Mouse (Mus musculus) hindbrain, embryonic 13.5 days (tissue): ENCODE data around the gene Ctdspl. TPM values are rescaled to one million over a fixed set of nuclear protein-coding genes. Genes with fewer than 3 reads are reported as not detected.
A peak's percentile ranks its signal among the peaks of the same experiment; 100 is the strongest.

ENCODE experiments used
- ATAC-seq: fragments of 200-750 bp; cut with Nextera tagmentation; 2 replicates; pipeline ENCODE4 v1.8.0; 2017; ENCODE audit warnings: moderate TSS enrichment; ENCODE audit not compliant: low FRiP score
- H3K27ac ChIP-seq: fragments of 300-500 bp; sonication (generic); 2 replicates; pipeline ENCODE4 v1.5.1; 2015; ENCODE audit warnings: inconsistent platforms, mild to moderate bottlenecking, moderate library complexity
- H3K27me3 ChIP-seq: fragments of 300-500 bp; sonication (generic); 2 replicates; pipeline ENCODE4 v1.6.1; 2015; ENCODE audit warnings: mild to moderate bottlenecking, inconsistent platforms
- H3K36me3 ChIP-seq: fragments of 300-500 bp; sonication (generic); 2 replicates; pipeline ENCODE4 v1.6.1; 2015; ENCODE audit warnings: mild to moderate bottlenecking, inconsistent platforms
- H3K4me1 ChIP-seq: fragments of 300-500 bp; sonication (generic); replicated peaks from 2 replicates; pipeline ENCODE4 v1.6.1; 2015; ENCODE audit warnings: inconsistent platforms
- H3K4me2 ChIP-seq: fragments of 300-500 bp; sonication (generic); 2 replicates; pipeline ENCODE4 v1.6.1; 2015; ENCODE audit warnings: inconsistent platforms, mild to moderate bottlenecking, moderate library complexity
- H3K4me3 ChIP-seq: fragments of 300-500 bp; sonication (generic); 2 replicates; pipeline ENCODE4 v1.5.1; 2015; ENCODE audit warnings: mild to moderate bottlenecking, inconsistent platforms
- H3K9ac ChIP-seq: fragments of 300-500 bp; sonication (generic); 2 replicates; pipeline ENCODE4 v1.6.1; 2015; ENCODE audit warnings: mild to moderate bottlenecking, inconsistent platforms
- H3K9me3 ChIP-seq: fragments of 300-500 bp; sonication (generic); 2 replicates; pipeline ENCODE4 v1.6.1; 2016; ENCODE audit warnings: inconsistent platforms
- WGBS: fragments of 180-500 bp; shearing (Covaris S2); methylation state at CpG from one replicate; pipeline ENCODE4 v1.1.7; 2015; 5-methylcytosine and 5-hydroxymethylcytosine counted together
- microRNA-seq: library from miRNA; unstranded; fragments of <30 nt; microRNA quantifications from one replicate; pipeline ENCODE4, GENCODE M21; 2016
- polyA plus RNA-seq: library from polyadenylated mRNA; unstranded; fragments of >200 nt; fragmentation: Nextera tagmentation; extraction: Ambion mirVana; gene quantifications from 2 replicates; pipeline ENCODE4 v1.2.1, GENCODE M21; 2015

The Ctdspl gene
- polyA plus RNA-seq, 1 experiment from 2014 or later, result 7.3 TPM

DNA sequence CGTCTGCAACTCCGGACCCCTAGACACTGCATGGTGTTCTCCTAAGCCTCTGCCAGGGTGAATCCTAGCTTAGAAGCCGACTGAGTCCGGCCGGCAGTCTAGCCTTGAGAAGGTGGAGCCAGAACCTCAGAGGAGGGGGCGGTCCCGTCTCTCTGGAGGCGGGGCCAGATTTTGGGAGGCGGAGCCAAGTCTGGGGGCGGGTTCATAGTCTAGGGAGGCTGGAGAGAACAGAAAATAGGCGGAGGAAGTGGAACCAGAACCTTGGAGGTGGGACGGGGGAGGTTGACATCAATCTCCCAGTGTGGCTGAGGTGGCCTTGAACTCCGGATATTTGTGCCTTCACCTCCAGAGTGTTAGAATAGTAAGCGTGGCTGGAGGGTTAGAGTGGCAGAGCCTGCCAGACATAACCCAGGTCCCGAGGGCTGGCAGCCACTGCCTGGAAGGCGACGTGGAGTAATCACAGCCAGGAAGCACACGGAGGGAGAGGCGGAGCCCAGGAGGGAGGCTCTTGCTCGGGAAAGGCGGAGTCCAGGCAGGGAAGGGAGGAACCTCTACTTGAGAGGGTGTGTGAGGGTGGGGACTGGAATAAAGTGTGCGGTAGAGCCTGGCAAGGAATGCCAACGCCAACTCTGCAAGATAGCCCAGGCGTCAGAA, 162.0 kb downstream of the Ctdspl start:
- Histone ChIP-seq H3K9me3 (no peaks in the 10 kb centered on the region), H3K4me3 (peak overlapping the region; percentile 26), H3K36me3 (peaks cover 5% of the 10 kb centered on the region; the same call in 1 of the 2 replicates), H3K4me2 (peak overlapping the region; percentile 46), H3K27ac (peak overlapping the region; percentile 30; the same call in 1 of the 2 replicates), H3K27me3 (peaks cover 24% of the 10 kb centered on the region), H3K9ac (0 out of 2 replicates have a peak overlapping the region, but pooled peaks have one; percentile 35), H3K4me1 (peaks cover 57% of the 10 kb centered on the region)
- 2% methylated on average over 24 of the region's 24 CpGs for WGBS
- peak; percentile 47; the same call in 1 of the 2 replicates for ATAC-seq

DNA sequence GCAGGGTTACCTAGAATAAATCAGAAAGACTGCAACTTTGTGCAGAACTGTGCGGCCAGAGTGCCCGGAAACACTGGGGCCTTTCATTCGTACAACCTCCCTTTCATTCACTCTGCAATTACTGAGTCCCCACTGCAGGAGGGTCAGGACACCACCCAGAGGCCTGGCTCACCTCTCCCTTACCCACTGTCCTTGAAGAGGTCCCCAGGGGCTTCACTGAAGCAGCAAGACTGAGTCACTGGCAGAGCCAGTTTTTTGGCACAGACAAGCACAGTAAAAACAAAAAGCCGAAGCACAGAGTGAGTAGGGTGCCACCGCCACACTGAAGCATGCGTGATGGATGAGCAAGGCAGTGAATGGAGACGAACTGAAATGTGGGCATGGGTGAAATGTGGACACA, 163.2 kb downstream of the Ctdspl start:
- Histone ChIP-seq H3K36me3 (peaks cover 1% of the 10 kb centered on the region; the same call in 1 of the 2 replicates), H3K9me3 (no peaks in the 10 kb centered on the region), H3K4me3 (no peak overlapping the region), H3K27ac (no peak overlapping the region), H3K4me1 (peaks cover 69% of the 10 kb centered on the region), H3K9ac (no peak overlapping the region), H3K4me2 (no peak overlapping the region), H3K27me3 (peaks cover 27% of the 10 kb centered on the region)
- ATAC-seq, result no peak
- whole genome bisulfite sequencing, result 35% methylated on average over 7 of the region's 7 CpGs

GRCm38 (mm10) chr9:119090462-119090861, 164.2 kb downstream of the Ctdspl start:
- H3K9ac ChIP-seq, result 0 out of 2 replicates have a peak overlapping the region, but pooled peaks have one; percentile 13
- no peak overlapping the region for H3K4me3 ChIP-seq
- H3K27me3 ChIP-seq, result peaks cover 37% of the 10 kb centered on the region
- H3K4me2 ChIP-seq, result no peak overlapping the region
- no peaks in the 10 kb centered on the region for H3K36me3 ChIP-seq
- 93% methylated on average over 5 of the region's 5 CpGs for whole genome bisulfite sequencing
- peaks cover 78% of the 10 kb centered on the region for H3K4me1 ChIP-seq
- no peak overlapping the region for H3K27ac ChIP-seq
- no peak for ATAC-seq
- H3K9me3 ChIP-seq, result no peaks in the 10 kb centered on the region

DNA sequence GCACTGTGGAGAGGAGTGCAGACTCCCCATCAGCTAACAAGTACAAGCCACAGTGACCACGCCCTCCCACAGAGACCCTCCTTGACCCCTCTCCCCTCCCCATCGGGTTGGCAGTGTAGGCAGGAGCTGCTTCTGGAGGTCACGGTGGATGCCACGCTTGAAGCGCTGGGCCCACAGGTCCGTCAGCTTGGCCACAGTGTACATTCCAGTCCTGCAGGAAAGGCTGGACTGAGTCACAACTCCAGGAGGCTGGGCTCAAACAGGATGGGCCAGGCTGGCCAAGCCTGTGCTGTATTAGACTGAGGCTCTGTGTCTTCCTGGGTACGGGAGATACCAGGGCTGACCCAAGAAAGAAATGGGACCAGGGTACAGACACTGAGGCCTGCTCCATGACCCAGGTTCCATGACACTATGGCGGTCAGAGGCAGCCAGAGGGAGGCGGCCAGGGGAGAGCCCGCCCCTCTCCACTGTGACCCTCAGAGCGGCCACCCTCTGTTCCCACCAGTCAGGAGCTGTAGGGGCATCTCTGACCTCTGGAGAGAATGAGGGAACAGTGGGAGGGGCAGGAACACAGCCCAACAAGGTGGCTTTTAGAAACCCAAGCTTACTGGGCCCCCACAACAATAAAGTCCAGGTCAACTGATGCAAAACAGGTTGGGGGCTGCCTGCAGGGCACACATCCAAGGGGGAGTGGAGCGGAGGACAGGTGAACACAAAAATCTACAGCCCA, 165.5 kb downstream of the Ctdspl start:
- ATAC-seq, result no peak

GRCm38 (mm10) chr9:119092473-119093418, 166.5 kb downstream of the Ctdspl start:
- H3K4me2 ChIP-seq, result peak overlapping the region; percentile 81

More for the DNA sequence above, 165.5 kb downstream of the Ctdspl start:
- Histone ChIP-seq H3K4me3 (peak overlapping the region; percentile 59), H3K36me3 (no peaks in the 10 kb centered on the region), H3K27me3 (peaks cover 43% of the 10 kb centered on the region), H3K9me3 (no peaks in the 10 kb centered on the region), H3K4me1 (peaks cover 74% of the 10 kb centered on the region), H3K27ac (no peak overlapping the region), H3K4me2 (peak overlapping the region; percentile 81), H3K9ac (peak overlapping the region; percentile 84)
- 61% methylated on average over 12 of the region's 12 CpGs for WGBS

More at GRCm38 (mm10) chr9:119092473-119093418, 166.5 kb downstream of the Ctdspl start:
- no peak for ATAC-seq
- Histone ChIP-seq H3K27me3 (peaks cover 39% of the 10 kb centered on the region), H3K9me3 (no peaks in the 10 kb centered on the region), H3K36me3 (no peaks in the 10 kb centered on the region), H3K4me3 (peak overlapping the region; percentile 59), H3K9ac (peak overlapping the region; percentile 84), H3K27ac (peak overlapping the region; percentile 71; the same call in 1 of the 2 replicates), H3K4me1 (peaks cover 68% of the 10 kb centered on the region)
- WGBS, result 2% methylated on average over 44 of the region's 45 CpGs

Small RNA genes lying within 50 kb of the gene (microRNA-seq; reads per million reads assigned to microRNA genes)
- gene Mir26a-1, result 4.9 reads per million, percentile 15 among the genes with 10 or more reads in this experiment

Other genes with a start within 250 kb of the Ctdspl start
- 4.2 TPM in 2 replicates for gene Vill, start 126.3 kb downstream of the Ctdspl start, polyA plus RNA-seq
- gene Plcd1, start 167.0 kb downstream of the Ctdspl start, polyA plus RNA-seq, result 22.5 and 23.8 TPM in 2 replicates
- gene Dlec1, start 176.0 kb downstream of the Ctdspl start, polyA plus RNA-seq, result 0.38 and 1.5 TPM in 2 replicates
- gene Acaa1b, start 230.6 kb downstream of the Ctdspl start, polyA plus RNA-seq, result 1.8 and 1.9 TPM in 2 replicates
- not detected in 2 replicates for gene Gm47289, start 232.7 kb downstream of the Ctdspl start, polyA plus RNA-seq